Comparison of ENCODE assay signal across 8 mouse cellular contexts in the genomic region with DNA sequence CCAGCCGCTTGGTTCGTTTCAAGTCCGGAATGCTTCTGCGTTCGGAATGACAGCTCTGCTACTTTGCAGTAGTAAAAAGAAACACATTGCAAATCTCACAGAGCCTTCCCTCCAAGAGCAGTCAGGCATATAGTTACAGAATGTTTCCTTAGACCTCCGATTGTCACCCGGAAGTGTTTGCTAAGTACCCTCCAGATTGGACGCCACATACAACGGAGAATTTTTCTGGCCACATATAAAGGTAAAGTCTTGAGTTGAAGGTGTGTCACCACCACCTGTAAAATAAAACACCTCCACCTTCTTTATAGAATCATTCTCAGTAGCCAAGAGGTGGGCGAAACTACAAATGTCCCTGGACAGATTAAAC. TPM values are rescaled to one million over a fixed set of nuclear protein-coding genes. Genes with fewer than 3 reads are reported as not detected.
DNase-seq lines count a peak whose midpoint lies in the region; ATAC-seq and TF ChIP-seq lines count a peak whose summit lies in the region.

No protein-coding gene starts in this region.

- peaks cover 13% of the 10 kb centered on the region for H3K36me3 ChIP-seq in kidney, embryonic 15.5 days
- no peaks in the 10 kb centered on the region for H3K36me3 ChIP-seq in midbrain, embryonic 16.5 days (ENCODE audit: control insufficient read depth, insufficient read depth, low read length)

- H3K27me3 ChIP-seq in kidney, embryonic 15.5 days, result no peaks in the 10 kb centered on the region
- H3K27me3 ChIP-seq in midbrain, embryonic 16.5 days (ENCODE audit: control insufficient read depth, insufficient read depth, low read depth, low read length), result no peaks in the 10 kb centered on the region

- TF ChIP-seq CTCF in cortical plate, adult 2 months (IDR thresholded peaks at IDR 0.05; ENCODE audit: extremely low read depth, insufficient read depth, low read length), result no peak

- peak overlapping the region; percentile 96 for H3K27ac ChIP-seq in kidney, embryonic 15.5 days
- H3K27ac ChIP-seq in cortical plate, adult 2 months (ENCODE audit: insufficient read depth, low read length), result no peak overlapping the region
- peak overlapping the region; percentile 88 for H3K27ac ChIP-seq in midbrain, embryonic 16.5 days (ENCODE audit: low read length)

- WGBS in kidney, embryonic 15.5 days, result 8% methylated on average over 10 of the region's 10 CpGs
- WGBS in midbrain, embryonic 16.5 days, result 7% methylated on average over 10 of the region's 10 CpGs

- H3K4me3 ChIP-seq in kidney, embryonic 15.5 days (replicated peaks), result peak overlapping the region; percentile 80
- H3K4me3 ChIP-seq in cortical plate, adult 2 months (ENCODE audit: insufficient read depth, low read length), result peak overlapping the region; percentile 39
- peak overlapping the region; percentile 88 for H3K4me3 ChIP-seq in midbrain, embryonic 16.5 days (ENCODE audit: low read depth, low read length)

- H3K9me3 ChIP-seq in kidney, embryonic 15.5 days (replicated peaks), result no peaks in the 10 kb centered on the region
- no peaks in the 10 kb centered on the region for H3K9me3 ChIP-seq in midbrain, embryonic 16.5 days (replicated peaks; ENCODE audit: control insufficient read depth, low read length, poor library complexity, severe bottlenecking)

- peak; percentile 75 for ATAC-seq in kidney, embryonic 15.5 days (replicated peaks; ENCODE audit: low FRiP score)
- ATAC-seq in inflammation-experienced regulatory T-cells, adult 6 months, result peak; percentile 10
- ATAC-seq in midbrain, embryonic 16.5 days, result peak; percentile 92

- no peak for TF ChIP-seq POLR2A in cortical plate, adult 2 months (IDR thresholded peaks at IDR 0.05; ENCODE audit: extremely low read depth, insufficient read depth, low read length)

- peak overlapping the region; percentile 65 for H3K4me2 ChIP-seq in kidney, embryonic 15.5 days
- peak overlapping the region; percentile 59 for H3K4me2 ChIP-seq in midbrain, embryonic 16.5 days (ENCODE audit: low read length)

- H3K9ac ChIP-seq in kidney, embryonic 15.5 days, result peak overlapping the region; percentile 30
- H3K9ac ChIP-seq in midbrain, embryonic 16.5 days (ENCODE audit: low read depth, low read length), result peak overlapping the region; percentile 64

- peaks cover 23% of the 10 kb centered on the region for H3K4me1 ChIP-seq in kidney, embryonic 15.5 days
- no peaks in the 10 kb centered on the region; the same call in 1 of the 2 replicates for H3K4me1 ChIP-seq in cortical plate, adult 2 months (ENCODE audit: control insufficient read depth, insufficient read depth, low read length)
- peaks cover 16% of the 10 kb centered on the region for H3K4me1 ChIP-seq in midbrain, embryonic 16.5 days (ENCODE audit: control insufficient read depth, insufficient read depth, low read length)

- DNase-seq in kidney, postnatal 4 days, result no peak
- no peak for DNase-seq in left cerebral cortex, adult 9 months (ENCODE audit: low spot score in 2 of 2)
- DNase-seq in cerebellum, adult 9-11 months, result no peak
- DNase-seq in cerebellum, postnatal 14 days, result no peak

RNA-seq across cellular contexts. Expression of a gene that starts 0.4 kb away (rescaled TPM):
- 105 and 112 TPM in 2 replicates for polyA plus RNA-seq in kidney, embryonic 15.5 days (2015; fragmentation: Nextera tagmentation; extraction: Ambion mirVana)
- 23.7 and 26.3 TPM in 2 replicates for polyA plus RNA-seq in cortical plate, adult 2 months (2012; rRNA removed)
- polyA plus RNA-seq in inflammation-experienced regulatory T-cells, adult 6 months (2017; shearing (Covaris generic)), result 10 to 100 TPM; 11.4 to 57.7 (median 18.4) TPM
- 20.0 and 22.1 TPM in 2 replicates for polyA plus RNA-seq in midbrain, embryonic 16.5 days (2015; fragmentation: Nextera tagmentation; extraction: Ambion mirVana)

RNA-seq across cellular contexts. Expression of a gene that starts 52.4 kb away (rescaled TPM):
- not detected in 2 replicates for polyA plus RNA-seq in kidney, embryonic 15.5 days (2015; fragmentation: Nextera tagmentation; extraction: Ambion mirVana)
- polyA plus RNA-seq in cortical plate, adult 2 months (2012; rRNA removed), result not detected in 2 replicates
- not detected for polyA plus RNA-seq in inflammation-experienced regulatory T-cells, adult 6 months (2017; shearing (Covaris generic))
- not detected in 2 replicates for polyA plus RNA-seq in midbrain, embryonic 16.5 days (2015; fragmentation: Nextera tagmentation; extraction: Ambion mirVana)

Comparison
In these comparisons a context has a peak if more than half of its experiments do, and no peak if none do; other contexts are left out.
1. ATAC-seq: peak in every context shown above with its lines; median percentile 92 in midbrain, embryonic 16.5 days; 75 in kidney, embryonic 15.5 days; 10 in inflammation-experienced regulatory T-cells, adult 6 months.